Mouse (Mus musculus) adrenal gland, postnatal 14 days (tissue): Measurements from ENCODE around the gene Stab2. TPM values are rescaled to one million over a fixed set of nuclear protein-coding genes. Genes with fewer than 3 reads are reported as not detected.

Experiments
- DNase-seq: peaks from one replicate; pipeline ENCODE4 v3.0.0; 2021; ENCODE audit warnings: mixed read lengths
- total RNA-seq: library from RNA; stranded (reverse); gene quantifications from 2 replicates; pipeline ENCODE4 v1.2.3, GENCODE M21; 2021

The Stab2 gene
- total RNA-seq, 1 experiment from 2014 or later: 13.3 TPM

GRCm38 (mm10) chr10:86890166-86890930, 117.5 kb downstream of the Stab2 start:
- DNase-seq: peak; percentile 71

GRCm38 (mm10) chr10:86889440-86889839, 118.4 kb downstream of the Stab2 start:
- DNase-seq: peak; percentile 11

GRCm38 (mm10) chr10:86886434-86886833, 121.4 kb downstream of the Stab2 start:
- no peak for DNase-seq

GRCm38 (mm10) chr10:86881448-86881847, 126.4 kb downstream of the Stab2 start:
- no peak for DNase-seq

- peak; percentile 58 for DNase-seq
These were observed 127.6 kb downstream of the Stab2 start for GRCm38 (mm10) chr10:86880071-86880806.

GRCm38 (mm10) chr10:86878721-86879120, 129.1 kb downstream of the Stab2 start:
- DNase-seq: no peak

- DNase-seq: no peak
These were observed 135.2 kb downstream of the Stab2 start for GRCm38 (mm10) chr10:86872591-86872990.

GRCm38 (mm10) chr10:86872121-86872520, 135.7 kb downstream of the Stab2 start:
- DNase-seq: no peak

- no peak for DNase-seq
These were observed 144.4 kb downstream of the Stab2 start for GRCm38 (mm10) chr10:86863429-86863828.

GRCm38 (mm10) chr10:86862496-86862895, 145.3 kb downstream of the Stab2 start:
- DNase-seq: no peak

GRCm38 (mm10) chr10:86860396-86860795, 147.4 kb downstream of the Stab2 start:
- DNase-seq: no peak

GRCm38 (mm10) chr10:86853433-86853832, 154.4 kb downstream of the Stab2 start:
- DNase-seq: no peak

- no peak for DNase-seq
These were observed 155.7 kb downstream of the Stab2 start for GRCm38 (mm10) chr10:86852160-86852559.

GRCm38 (mm10) chr10:86849508-86849907, 158.3 kb downstream of the Stab2 start:
- DNase-seq: no peak

- DNase-seq: no peak
These were observed 158.7 kb downstream of the Stab2 start for GRCm38 (mm10) chr10:86849087-86849486.

GRCm38 (mm10) chr10:86846926-86847467, 160.8 kb downstream of the Stab2 start:
- no peak for DNase-seq

GRCm38 (mm10) chr10:86842659-86843058, 165.2 kb downstream of the Stab2 start:
- no peak for DNase-seq

- DNase-seq: no peak
These were observed 169.0 kb downstream of the Stab2 start for GRCm38 (mm10) chr10:86838827-86839226.

GRCm38 (mm10) chr10:86836784-86837183, 171.0 kb downstream of the Stab2 start:
- no peak for DNase-seq

GRCm38 (mm10) chr10:86829515-86829914, 178.3 kb downstream of the Stab2 start:
- no peak for DNase-seq

GRCm38 (mm10) chr10:86828221-86829135, 179.3 kb downstream of the Stab2 start:
- no peak for DNase-seq

GRCm38 (mm10) chr10:86826929-86827328, 180.9 kb downstream of the Stab2 start:
- DNase-seq: no peak
